Mouse (Mus musculus) adrenal gland, postnatal 25 days (tissue): ENCODE data around the gene Zc3h12a. TPM values are rescaled to one million over a fixed set of nuclear protein-coding genes. Genes with fewer than 3 reads are reported as not detected.

Experiments used
- DNase-seq: peaks from one replicate; pipeline ENCODE4 v3.0.0; 2021; ENCODE audit warnings: mixed read lengths
- total RNA-seq: library from RNA; stranded (reverse); gene quantifications from 2 replicates; pipeline ENCODE4 v1.2.3, GENCODE M21; 2021

The Zc3h12a gene
- total RNA-seq, 1 experiment from 2014 or later = 10.8 TPM

GRCm38 (mm10) chr4:125144627-125145026 is 17.0 kb upstream of the Zc3h12a start:
- no peak for DNase-seq

GRCm38 (mm10) chr4:125144211-125144610 is 16.6 kb upstream of the Zc3h12a start:
- no peak for DNase-seq

- no peak for DNase-seq
Measured at GRCm38 (mm10) chr4:125138321-125138720, 10.7 kb upstream of the Zc3h12a start.

- no peak for DNase-seq
Measured at GRCm38 (mm10) chr4:125136303-125136888, 8.8 kb upstream of the Zc3h12a start.

GRCm38 (mm10) chr4:125135076-125135855 is 7.6 kb upstream of the Zc3h12a start:
- DNase-seq = no peak

- DNase-seq = no peak
Measured at GRCm38 (mm10) chr4:125134631-125135030, 7.0 kb upstream of the Zc3h12a start.

GRCm38 (mm10) chr4:125134192-125134591 is 6.6 kb upstream of the Zc3h12a start:
- DNase-seq = no peak

GRCm38 (mm10) chr4:125132394-125132793 is 4.8 kb upstream of the Zc3h12a start:
- DNase-seq = peak; percentile 73

- peak; percentile 70 for DNase-seq
Measured at GRCm38 (mm10) chr4:125131493-125131892, 3.9 kb upstream of the Zc3h12a start.

GRCm38 (mm10) chr4:125126761-125127160 is 879 bp downstream of the Zc3h12a start:
- DNase-seq = no peak

- no peak for DNase-seq
Measured at GRCm38 (mm10) chr4:125126186-125126585, 1.5 kb downstream of the Zc3h12a start.

GRCm38 (mm10) chr4:125125361-125125921 is 2.2 kb downstream of the Zc3h12a start:
- no peak for DNase-seq

GRCm38 (mm10) chr4:125124424-125125209 is 3.0 kb downstream of the Zc3h12a start:
- no peak for DNase-seq

GRCm38 (mm10) chr4:125123279-125123671 is 4.4 kb downstream of the Zc3h12a start:
- no peak for DNase-seq

GRCm38 (mm10) chr4:125122431-125123278 is 5.0 kb downstream of the Zc3h12a start:
- DNase-seq = peak; percentile 80

- DNase-seq = peak; percentile 43
Measured at GRCm38 (mm10) chr4:125119721-125120120, 7.9 kb downstream of the Zc3h12a start.

GRCm38 (mm10) chr4:125119070-125119469 is 8.6 kb downstream of the Zc3h12a start:
- DNase-seq = no peak

- peak; percentile 18 for DNase-seq
Measured at GRCm38 (mm10) chr4:125117902-125118320, 9.7 kb downstream of the Zc3h12a start.

GRCm38 (mm10) chr4:125116929-125117328 is 10.7 kb downstream of the Zc3h12a start:
- DNase-seq = no peak

- DNase-seq = peak; percentile 68
Measured at GRCm38 (mm10) chr4:125116090-125116861, 11.4 kb downstream of the Zc3h12a start.

- DNase-seq = peak; percentile 28
Measured at GRCm38 (mm10) chr4:125115710-125116089, 11.9 kb downstream of the Zc3h12a start.
